Mouse (Mus musculus): ENCODE results near the gene Fam69b. TPM values are rescaled to one million over a fixed set of nuclear protein-coding genes. Genes with fewer than 3 reads are reported as not detected.

Fam69b gene
- polyA plus RNA-seq, 1 experiment = 13.1 TPM

GRCm38 (mm10) chr2:26632541-26633395, 4.5 kb downstream of the Fam69b start:
- H3K4me3 ChIP-seq (replicated peaks; ENCODE audit: extremely low read depth, low read depth, low read length) = no peak overlapping the region
- no peak for DNase-seq
- H3K4me1 ChIP-seq (ENCODE audit: control insufficient read depth, insufficient read depth, low read length) = peaks cover 4% of the 10 kb centered on the region; the same call in 1 of the 2 replicates
- TF ChIP-seq POLR2A (IDR thresholded peaks at IDR 0.05; ENCODE audit: borderline replicate concordance, extremely low read depth, low read depth, low read length) (no peak), CTCF (IDR thresholded peaks at IDR 0.05; ENCODE audit: insufficient read depth, low read length) (no peak)
- 75% methylated on average over 16 of the region's 16 CpGs for WGBS

- Histone ChIP-seq H3K4me1 (ENCODE audit: control insufficient read depth, insufficient read depth, low read length) (peaks cover 8% of the 10 kb centered on the region), H3K4me3 (replicated peaks; ENCODE audit: extremely low read depth, low read depth, low read length) (no peak overlapping the region)
- 79% methylated on average over 4 of the region's 4 CpGs for WGBS
- no peak for DNase-seq
- no peak for TF ChIP-seq POLR2A (IDR thresholded peaks at IDR 0.05; ENCODE audit: borderline replicate concordance, extremely low read depth, low read depth, low read length)
- no peak for TF ChIP-seq CTCF (IDR thresholded peaks at IDR 0.05; ENCODE audit: insufficient read depth, low read length)
Measured at GRCm38 (mm10) chr2:26633953-26634530, 5.8 kb downstream of the Fam69b start.

GRCm38 (mm10) chr2:26634629-26635488, 6.6 kb downstream of the Fam69b start:
- Histone ChIP-seq H3K4me3 (replicated peaks; ENCODE audit: extremely low read depth, low read depth, low read length) (no peak overlapping the region), H3K4me1 (ENCODE audit: control insufficient read depth, insufficient read depth, low read length) (peaks cover 11% of the 10 kb centered on the region)
- 62% methylated on average over 12 of the region's 12 CpGs for WGBS
- no peak for DNase-seq
- TF ChIP-seq CTCF (IDR thresholded peaks at IDR 0.05; ENCODE audit: insufficient read depth, low read length) (no peak), POLR2A (IDR thresholded peaks at IDR 0.05; ENCODE audit: borderline replicate concordance, extremely low read depth, low read depth, low read length) (no peak)

GRCm38 (mm10) chr2:26635489-26636324, 7.5 kb downstream of the Fam69b start:
- peaks cover 11% of the 10 kb centered on the region for H3K4me1 ChIP-seq (ENCODE audit: control insufficient read depth, insufficient read depth, low read length)
- no peak for DNase-seq
- WGBS = 75% methylated on average over 21 of the region's 21 CpGs
- H3K4me3 ChIP-seq (replicated peaks; ENCODE audit: extremely low read depth, low read depth, low read length) = no peak overlapping the region
- TF ChIP-seq POLR2A (IDR thresholded peaks at IDR 0.05; ENCODE audit: borderline replicate concordance, extremely low read depth, low read depth, low read length) (no peak), CTCF (IDR thresholded peaks at IDR 0.05; ENCODE audit: insufficient read depth, low read length) (no peak)

- Histone ChIP-seq H3K4me1 (ENCODE audit: control insufficient read depth, insufficient read depth, low read length) (peaks cover 11% of the 10 kb centered on the region), H3K4me3 (replicated peaks; ENCODE audit: extremely low read depth, low read depth, low read length) (no peak overlapping the region)
- no peak for DNase-seq
- no peak for TF ChIP-seq CTCF (IDR thresholded peaks at IDR 0.05; ENCODE audit: insufficient read depth, low read length)
- TF ChIP-seq POLR2A (IDR thresholded peaks at IDR 0.05; ENCODE audit: borderline replicate concordance, extremely low read depth, low read depth, low read length) = no peak
- WGBS = 47% methylated on average over 2 of the region's 2 CpGs
Measured at GRCm38 (mm10) chr2:26636325-26636635, 8.0 kb downstream of the Fam69b start.

GRCm38 (mm10) chr2:26637316-26637932, 9.2 kb downstream of the Fam69b start:
- WGBS = 81% methylated on average over 4 of the region's 4 CpGs
- no peak for TF ChIP-seq POLR2A (IDR thresholded peaks at IDR 0.05; ENCODE audit: borderline replicate concordance, extremely low read depth, low read depth, low read length)
- no peak for TF ChIP-seq CTCF (IDR thresholded peaks at IDR 0.05; ENCODE audit: insufficient read depth, low read length)
- no peak for DNase-seq

GRCm38 (mm10) chr2:26638039-26638438, 9.8 kb downstream of the Fam69b start:
- Histone ChIP-seq H3K4me3 (replicated peaks; ENCODE audit: extremely low read depth, low read depth, low read length) (no peak overlapping the region), H3K4me1 (ENCODE audit: control insufficient read depth, insufficient read depth, low read length) (peaks cover 11% of the 10 kb centered on the region)
- no peak for DNase-seq
- 71% methylated on average over 5 of the region's 5 CpGs for WGBS
- TF ChIP-seq POLR2A (IDR thresholded peaks at IDR 0.05; ENCODE audit: borderline replicate concordance, extremely low read depth, low read depth, low read length) (no peak), CTCF (IDR thresholded peaks at IDR 0.05; ENCODE audit: insufficient read depth, low read length) (no peak)

More at GRCm38 (mm10) chr2:26637316-26637932, 9.2 kb downstream of the Fam69b start:
- H3K4me3 ChIP-seq (replicated peaks; ENCODE audit: extremely low read depth, low read depth, low read length) = no peak overlapping the region
- H3K4me1 ChIP-seq (ENCODE audit: control insufficient read depth, insufficient read depth, low read length) = peaks cover 11% of the 10 kb centered on the region

GRCm38 (mm10) chr2:26638572-26638971, 10.3 kb downstream of the Fam69b start:
- Histone ChIP-seq H3K4me3 (replicated peaks; ENCODE audit: extremely low read depth, low read depth, low read length) (no peak overlapping the region), H3K4me1 (ENCODE audit: control insufficient read depth, insufficient read depth, low read length) (peaks cover 11% of the 10 kb centered on the region)
- TF ChIP-seq POLR2A (IDR thresholded peaks at IDR 0.05; ENCODE audit: borderline replicate concordance, extremely low read depth, low read depth, low read length) (no peak), CTCF (IDR thresholded peaks at IDR 0.05; ENCODE audit: insufficient read depth, low read length) (no peak)
- 60% methylated on average over 5 of the region's 5 CpGs for WGBS
- no peak for DNase-seq

Measured in lung, adult 2 months (tissue).